ENCODE assay signal across 26 mouse cellular contexts in genomic region chr8:78496273-78496672, GRCm38 (mm10). TPM values are rescaled to one million over a fixed set of nuclear protein-coding genes. Genes with fewer than 3 reads are reported as not detected.
"Had no signal": no experiment of that assay in that cellular context is flagged by ENCODE, and none has a peak within 500 bp of the region (broad histone marks: within the 10 kb centered on the region; RNA-seq: fewer than 3 reads in every experiment).

No protein-coding gene starts in this region.

RNA-seq across cellular contexts. Expression of gene Pou4f2, which starts 59.8 kb away (rescaled TPM):
- total RNA-seq: common myeloid progenitor, adult 5-6 weeks; forebrain, postnatal 0 days; gastrocnemius, adult 18-20 months; gastrocnemius, adult 2 months; gastrocnemius, adult 8-10 months; gastrocnemius, postnatal 10 days; gastrocnemius, postnatal 14 days; gastrocnemius, postnatal 25 days; gastrocnemius, postnatal 36 days; gastrocnemius, postnatal 4 days; granulocyte monocyte progenitor cell, adult 5-6 weeks; heart, adult 18-20 months; heart, adult 8-10 months had no signal
- polyA plus RNA-seq: cortical plate, adult 2 months; embryonic facial prominence, embryonic 15.5 days; erythroblast, embryonic 14.5 days; forebrain, embryonic 10.5 days; forebrain, embryonic 11.5 days; forebrain, embryonic 12.5 days; forebrain, embryonic 13.5 days; forebrain, embryonic 14.5 days; forebrain, embryonic 16.5 days; forebrain, postnatal 0 days; frontal cortex, adult 2 months; gonadal fat pad, adult 2 months; heart, embryonic 10.5 days; heart, embryonic 11.5 days had no signal
